14 mouse cellular contexts compared by ENCODE assay signal in the genomic region with DNA sequence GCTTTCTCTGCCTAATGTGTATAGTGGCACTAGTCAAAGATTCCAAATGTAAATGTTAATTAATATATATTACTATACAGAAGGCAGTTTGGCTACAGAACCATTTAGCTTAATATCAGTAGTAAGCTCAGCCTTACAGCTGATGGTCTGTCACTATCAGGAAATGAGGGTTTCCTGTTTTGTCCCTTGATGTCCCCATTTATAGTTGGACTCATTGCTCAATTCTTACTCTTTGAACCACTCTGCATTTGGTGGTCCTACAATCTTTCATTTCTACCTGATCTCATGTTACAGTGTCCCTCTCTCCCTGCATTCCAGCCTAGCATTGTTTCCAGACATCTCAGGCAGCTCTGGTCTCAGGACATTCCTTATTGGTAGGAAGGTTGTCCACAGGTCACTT.
"Had no signal": no experiment of that assay in that cellular context is flagged by ENCODE, and none has a peak within 500 bp of the region (broad histone marks: within the 10 kb centered on the region; RNA-seq: fewer than 3 reads in every experiment).

No protein-coding gene starts in this region.

- DNase-seq: lung, adult 18-20 months; lung, embryonic 14.5 days; lung, postnatal 14 days; lung, postnatal 4 days; midbrain, embryonic 14.5 days; retina, postnatal 1 day; right cerebral cortex, adult 18-20 months; right cerebral cortex, postnatal 25 days; right cerebral cortex, postnatal 4 days; spleen, adult 18-20 months; thymus, adult 18-20 months; thymus, postnatal 14 days; thymus, postnatal 36 days had no signal

- ATAC-seq: midbrain, embryonic 16.5 days had no signal
